Mouse (Mus musculus): ENCODE data around the gene Lrmda. TPM values are rescaled to one million over a fixed set of nuclear protein-coding genes. Genes with fewer than 3 reads are reported as not detected.

The Lrmda gene
- polyA plus RNA-seq, 1 experiment from 2014 or later = 0.94 TPM

GRCm38 (mm10) chr14:22817346-22818201 is 798.1 kb downstream of the Lrmda start:
- Histone ChIP-seq H3K9ac (ENCODE audit: low read length) (no peak overlapping the region), H3K36me3 (ENCODE audit: control insufficient read depth, insufficient read depth, low read length) (no peaks in the 10 kb centered on the region), H3K4me3 (replicated peaks; ENCODE audit: low read length) (no peak overlapping the region), H3K27me3 (ENCODE audit: control insufficient read depth, insufficient read depth, low read length) (no peaks in the 10 kb centered on the region), H3K9me3 (replicated peaks; ENCODE audit: control insufficient read depth, low read length) (no peaks in the 10 kb centered on the region), H3K4me2 (ENCODE audit: low read depth, low read length) (no peak overlapping the region), H3K27ac (ENCODE audit: low read length) (no peak overlapping the region), H3K4me1 (ENCODE audit: control insufficient read depth, insufficient read depth, low read length) (peaks cover 16% of the 10 kb centered on the region; the same call in 1 of the 2 replicates)
- ATAC-seq (ENCODE audit: insufficient read depth, low FRiP score) = peak; percentile 21; the same call in 1 of the 2 replicates
- 61% methylated on average over 6 of the region's 6 CpGs for WGBS

- H3K27me3 ChIP-seq (ENCODE audit: control insufficient read depth, insufficient read depth, low read length) = no peaks in the 10 kb centered on the region
- H3K36me3 ChIP-seq (ENCODE audit: control insufficient read depth, insufficient read depth, low read length) = no peaks in the 10 kb centered on the region
- H3K4me2 ChIP-seq (ENCODE audit: low read depth, low read length) = no peak overlapping the region
- H3K9ac ChIP-seq (ENCODE audit: low read length) = no peak overlapping the region
- H3K9me3 ChIP-seq (replicated peaks; ENCODE audit: control insufficient read depth, low read length) = no peaks in the 10 kb centered on the region
- H3K27ac ChIP-seq (ENCODE audit: low read length) = no peak overlapping the region
- WGBS = 60% methylated on average over 3 of the region's 3 CpGs
- no peak for ATAC-seq (ENCODE audit: insufficient read depth, low FRiP score)
- H3K4me3 ChIP-seq (replicated peaks; ENCODE audit: low read length) = no peak overlapping the region
- H3K4me1 ChIP-seq (ENCODE audit: control insufficient read depth, insufficient read depth, low read length) = peaks cover 12% of the 10 kb centered on the region; the same call in 1 of the 2 replicates
Observed at GRCm38 (mm10) chr14:22818202-22818530, 798.7 kb downstream of the Lrmda start.

GRCm38 (mm10) chr14:22822942-22823341 is 803.4 kb downstream of the Lrmda start:
- Histone ChIP-seq H3K9me3 (replicated peaks; ENCODE audit: control insufficient read depth, low read length) (no peaks in the 10 kb centered on the region), H3K27me3 (ENCODE audit: control insufficient read depth, insufficient read depth, low read length) (no peaks in the 10 kb centered on the region), H3K4me3 (replicated peaks; ENCODE audit: low read length) (no peak overlapping the region), H3K4me2 (ENCODE audit: low read depth, low read length) (no peak overlapping the region), H3K9ac (ENCODE audit: low read length) (no peak overlapping the region), H3K36me3 (ENCODE audit: control insufficient read depth, insufficient read depth, low read length) (no peaks in the 10 kb centered on the region), H3K4me1 (ENCODE audit: control insufficient read depth, insufficient read depth, low read length) (no peaks in the 10 kb centered on the region), H3K27ac (ENCODE audit: low read length) (no peak overlapping the region)
- no peak for ATAC-seq (ENCODE audit: insufficient read depth, low FRiP score)
- WGBS = 51% methylated on average over 3 of the region's 3 CpGs

- Histone ChIP-seq H3K4me3 (replicated peaks; ENCODE audit: low read length) (no peak overlapping the region), H3K9me3 (replicated peaks; ENCODE audit: control insufficient read depth, low read length) (no peaks in the 10 kb centered on the region), H3K27me3 (ENCODE audit: control insufficient read depth, insufficient read depth, low read length) (no peaks in the 10 kb centered on the region), H3K9ac (ENCODE audit: low read length) (no peak overlapping the region), H3K4me2 (ENCODE audit: low read depth, low read length) (no peak overlapping the region), H3K36me3 (ENCODE audit: control insufficient read depth, insufficient read depth, low read length) (no peaks in the 10 kb centered on the region), H3K27ac (ENCODE audit: low read length) (no peak overlapping the region), H3K4me1 (ENCODE audit: control insufficient read depth, insufficient read depth, low read length) (no peaks in the 10 kb centered on the region)
- WGBS = 54% methylated on average over 3 of the region's 3 CpGs
- ATAC-seq (ENCODE audit: insufficient read depth, low FRiP score) = no peak
Observed at GRCm38 (mm10) chr14:22826825-22827224, 807.3 kb downstream of the Lrmda start.

- Histone ChIP-seq H3K27ac (ENCODE audit: low read length) (no peak overlapping the region), H3K4me1 (ENCODE audit: control insufficient read depth, insufficient read depth, low read length) (no peaks in the 10 kb centered on the region), H3K36me3 (ENCODE audit: control insufficient read depth, insufficient read depth, low read length) (no peaks in the 10 kb centered on the region), H3K4me3 (replicated peaks; ENCODE audit: low read length) (no peak overlapping the region), H3K9me3 (replicated peaks; ENCODE audit: control insufficient read depth, low read length) (no peaks in the 10 kb centered on the region), H3K4me2 (ENCODE audit: low read depth, low read length) (no peak overlapping the region), H3K27me3 (ENCODE audit: control insufficient read depth, insufficient read depth, low read length) (no peaks in the 10 kb centered on the region), H3K9ac (ENCODE audit: low read length) (no peak overlapping the region)
- no peak for ATAC-seq (ENCODE audit: insufficient read depth, low FRiP score)
Observed at GRCm38 (mm10) chr14:22837058-22837457, 817.5 kb downstream of the Lrmda start.

GRCm38 (mm10) chr14:22841136-22841535 is 821.6 kb downstream of the Lrmda start:
- no peak overlapping the region for H3K4me3 ChIP-seq (replicated peaks; ENCODE audit: low read length)
- WGBS = 80% methylated on average over 4 of the region's 4 CpGs
- H3K9me3 ChIP-seq (replicated peaks; ENCODE audit: control insufficient read depth, low read length) = no peaks in the 10 kb centered on the region
- no peak overlapping the region for H3K9ac ChIP-seq (ENCODE audit: low read length)
- no peak for ATAC-seq (ENCODE audit: insufficient read depth, low FRiP score)
- H3K4me2 ChIP-seq (ENCODE audit: low read depth, low read length) = no peak overlapping the region
- H3K36me3 ChIP-seq (ENCODE audit: control insufficient read depth, insufficient read depth, low read length) = no peaks in the 10 kb centered on the region
- no peak overlapping the region for H3K27ac ChIP-seq (ENCODE audit: low read length)
- no peaks in the 10 kb centered on the region for H3K27me3 ChIP-seq (ENCODE audit: control insufficient read depth, insufficient read depth, low read length)
- no peaks in the 10 kb centered on the region for H3K4me1 ChIP-seq (ENCODE audit: control insufficient read depth, insufficient read depth, low read length)

- ATAC-seq (ENCODE audit: insufficient read depth, low FRiP score) = no peak
- no peaks in the 10 kb centered on the region for H3K9me3 ChIP-seq (replicated peaks; ENCODE audit: control insufficient read depth, low read length)
Observed at GRCm38 (mm10) chr14:22844006-22844405, 824.5 kb downstream of the Lrmda start.

GRCm38 (mm10) chr14:22845401-22845800 is 825.9 kb downstream of the Lrmda start:
- no peaks in the 10 kb centered on the region for H3K36me3 ChIP-seq (ENCODE audit: control insufficient read depth, insufficient read depth, low read length)
- H3K4me1 ChIP-seq (ENCODE audit: control insufficient read depth, insufficient read depth, low read length) = no peaks in the 10 kb centered on the region; the same call in 1 of the 2 replicates
- H3K27me3 ChIP-seq (ENCODE audit: control insufficient read depth, insufficient read depth, low read length) = no peaks in the 10 kb centered on the region
- WGBS = 48% methylated on average over 4 of the region's 4 CpGs
- H3K9ac ChIP-seq (ENCODE audit: low read length) = no peak overlapping the region
- no peak overlapping the region for H3K4me3 ChIP-seq (replicated peaks; ENCODE audit: low read length)
- no peak overlapping the region for H3K27ac ChIP-seq (ENCODE audit: low read length)
- ATAC-seq (ENCODE audit: insufficient read depth, low FRiP score) = no peak
- H3K4me2 ChIP-seq (ENCODE audit: low read depth, low read length) = no peak overlapping the region
- H3K9me3 ChIP-seq (replicated peaks; ENCODE audit: control insufficient read depth, low read length) = no peaks in the 10 kb centered on the region

More at GRCm38 (mm10) chr14:22844006-22844405, 824.5 kb downstream of the Lrmda start:
- no peak overlapping the region for H3K9ac ChIP-seq (ENCODE audit: low read length)
- H3K4me2 ChIP-seq (ENCODE audit: low read depth, low read length) = no peak overlapping the region
- no peaks in the 10 kb centered on the region for H3K27me3 ChIP-seq (ENCODE audit: control insufficient read depth, insufficient read depth, low read length)
- H3K36me3 ChIP-seq (ENCODE audit: control insufficient read depth, insufficient read depth, low read length) = no peaks in the 10 kb centered on the region
- H3K4me3 ChIP-seq (replicated peaks; ENCODE audit: low read length) = no peak overlapping the region
- H3K4me1 ChIP-seq (ENCODE audit: control insufficient read depth, insufficient read depth, low read length) = no peaks in the 10 kb centered on the region; the same call in 1 of the 2 replicates
- H3K27ac ChIP-seq (ENCODE audit: low read length) = no peak overlapping the region

- Histone ChIP-seq H3K27me3 (ENCODE audit: control insufficient read depth, insufficient read depth, low read length) (no peaks in the 10 kb centered on the region), H3K9ac (ENCODE audit: low read length) (no peak overlapping the region), H3K9me3 (replicated peaks; ENCODE audit: control insufficient read depth, low read length) (no peaks in the 10 kb centered on the region), H3K27ac (ENCODE audit: low read length) (no peak overlapping the region), H3K4me2 (ENCODE audit: low read depth, low read length) (no peak overlapping the region), H3K4me3 (replicated peaks; ENCODE audit: low read length) (no peak overlapping the region), H3K4me1 (ENCODE audit: control insufficient read depth, insufficient read depth, low read length) (no peaks in the 10 kb centered on the region; the same call in 1 of the 2 replicates), H3K36me3 (ENCODE audit: control insufficient read depth, insufficient read depth, low read length) (no peaks in the 10 kb centered on the region)
- 68% methylated on average over 5 of the region's 5 CpGs for WGBS
- ATAC-seq (ENCODE audit: insufficient read depth, low FRiP score) = no peak
Observed at GRCm38 (mm10) chr14:22847011-22847786, 827.7 kb downstream of the Lrmda start.
